Mouse (Mus musculus) liver, embryonic 14 days (tissue): Measurements from ENCODE around the gene Gm3250. TPM values are rescaled to one million over a fixed set of nuclear protein-coding genes. Genes with fewer than 3 reads are reported as not detected.

Experiments used
- polyA plus RNA-seq: library from polyadenylated mRNA; depleted of rRNA; stranded (reverse); fragments of >200 nt; gene quantifications from 2 replicates; pipeline ENCODE4 v1.2.3, GENCODE M21; 2012; rRNA removed

The Gm3250 gene
- polyA plus RNA-seq: not detected in 2 replicates

DNA sequence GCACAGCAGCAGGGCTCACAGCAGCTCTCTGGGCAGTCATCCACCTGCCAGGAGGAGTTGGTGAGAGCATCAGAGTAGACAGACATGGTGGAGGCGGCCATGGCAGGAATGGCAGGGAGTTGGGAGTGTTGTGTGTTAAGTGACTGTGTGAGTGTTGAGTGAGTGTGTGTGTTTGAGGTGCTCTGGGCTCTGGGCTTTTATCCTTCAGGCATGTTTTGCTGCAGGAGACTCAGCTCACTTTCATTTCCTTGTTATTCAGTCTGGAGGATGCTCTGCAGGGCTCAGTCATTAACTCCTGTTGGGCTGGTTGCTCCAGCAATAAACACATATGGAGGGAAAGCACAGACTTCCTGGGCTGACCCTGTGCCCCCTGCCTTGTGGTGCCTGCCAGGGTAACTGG, at the start of gene Gm3250:
Gene Gm3250 (minus strand): TSS at position 101 of the 400 bp plus-strand sequence.

DNA sequence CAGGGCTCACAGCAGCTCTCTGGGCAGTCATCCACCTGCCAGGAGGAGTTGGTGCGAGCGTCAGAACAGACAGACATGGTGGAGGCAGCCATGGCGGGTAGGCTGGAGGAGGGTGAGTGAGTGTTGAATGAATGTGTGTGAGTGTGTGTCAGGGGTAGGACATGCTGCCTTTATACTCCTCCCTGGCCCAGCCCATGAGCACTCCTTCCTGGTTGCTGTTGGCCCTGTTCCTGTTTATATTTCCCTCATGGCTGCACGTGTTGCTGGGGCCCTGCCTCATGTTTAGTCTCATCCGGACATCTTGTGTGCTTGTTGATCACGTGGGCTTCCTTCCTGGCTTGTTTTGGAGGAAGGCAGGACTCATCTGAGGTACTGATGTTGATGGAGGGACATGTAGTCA, 44.6 kb upstream of the Gm3250 start, which contains the start of gene Krtap10-4:
Gene Krtap10-4 (minus strand): TSS at position 145 of the 400 bp plus-strand sequence.

DNA sequence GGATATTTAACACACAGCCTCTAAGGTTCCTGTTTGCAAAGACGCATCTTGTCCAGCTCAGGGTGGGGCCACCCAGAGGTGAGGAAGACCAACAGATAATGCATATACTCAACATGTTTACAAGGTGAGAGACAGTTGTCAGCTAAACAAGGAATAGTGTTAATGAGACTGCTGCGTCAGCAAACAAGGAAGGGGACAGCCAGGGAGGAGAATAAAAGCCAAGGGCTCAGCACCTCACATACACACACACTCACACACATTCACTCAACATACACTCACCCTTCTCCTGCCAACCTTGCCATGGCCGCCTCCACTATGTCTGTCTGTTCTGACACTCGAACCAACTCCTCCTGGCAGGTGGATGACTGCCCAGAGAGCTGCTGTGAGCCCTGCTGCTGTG, 32.0 kb upstream of the Gm3250 start, which contains the start of gene Gm2696:
Gene Gm2696 (plus strand): TSS at position 301 of the 400 bp plus-strand sequence.

DNA sequence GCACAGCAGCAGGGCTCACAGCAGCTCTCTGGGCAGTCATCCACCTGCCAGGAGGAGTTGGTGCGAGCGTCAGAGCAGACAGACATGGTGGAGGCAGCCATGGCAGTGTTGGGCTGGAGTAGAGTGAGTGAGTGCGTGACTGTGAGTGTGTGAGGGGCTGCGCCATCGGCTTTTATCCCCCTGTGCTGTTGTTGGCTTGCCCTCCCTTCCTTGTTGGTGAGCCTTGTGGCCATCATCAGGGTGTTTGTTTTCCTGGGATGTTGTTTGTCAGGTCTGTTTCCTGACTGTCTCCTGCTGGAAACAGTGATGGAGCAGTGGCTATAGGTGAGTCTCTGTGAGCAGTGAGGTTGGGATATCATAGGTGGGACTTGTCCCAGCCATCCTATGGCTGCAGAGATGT, 29.4 kb upstream of the Gm3250 start, which contains the start of gene Gm9507:
Gene Gm9507 (minus strand): TSS at position 101 of the 400 bp plus-strand sequence.

DNA sequence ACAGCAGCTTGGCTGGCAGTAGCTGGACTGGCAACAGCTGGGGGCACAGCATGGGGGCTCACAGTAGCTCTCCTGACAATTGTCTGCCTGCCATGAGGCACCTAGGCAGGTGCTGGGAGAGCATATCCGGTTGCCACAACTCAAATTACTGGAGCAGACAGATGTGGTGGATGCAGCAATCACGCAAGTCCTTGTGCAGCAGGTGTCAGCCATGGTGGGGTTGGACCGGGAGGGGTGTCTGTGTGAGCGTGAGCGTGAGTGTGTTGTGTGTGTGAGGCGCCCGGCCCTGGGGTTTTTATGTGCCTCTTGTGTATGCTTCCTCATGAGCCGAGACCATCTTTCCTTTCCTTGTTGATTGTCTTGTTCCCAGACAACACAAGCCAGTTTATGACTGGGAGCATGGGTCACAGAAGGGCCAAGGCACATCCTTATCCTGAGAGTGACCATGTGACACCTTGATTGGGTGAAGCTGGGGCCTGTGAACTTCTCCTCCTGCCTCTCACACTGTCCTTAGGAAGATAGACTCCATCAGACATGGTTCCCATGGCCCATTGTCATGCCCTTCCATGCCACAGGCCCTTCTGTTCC, 16.7 kb upstream of the Gm3250 start, which contains the start of gene Gm19668:
Gene Gm19668 (minus strand): TSS at position 213 of the 588 bp plus-strand sequence.

DNA sequence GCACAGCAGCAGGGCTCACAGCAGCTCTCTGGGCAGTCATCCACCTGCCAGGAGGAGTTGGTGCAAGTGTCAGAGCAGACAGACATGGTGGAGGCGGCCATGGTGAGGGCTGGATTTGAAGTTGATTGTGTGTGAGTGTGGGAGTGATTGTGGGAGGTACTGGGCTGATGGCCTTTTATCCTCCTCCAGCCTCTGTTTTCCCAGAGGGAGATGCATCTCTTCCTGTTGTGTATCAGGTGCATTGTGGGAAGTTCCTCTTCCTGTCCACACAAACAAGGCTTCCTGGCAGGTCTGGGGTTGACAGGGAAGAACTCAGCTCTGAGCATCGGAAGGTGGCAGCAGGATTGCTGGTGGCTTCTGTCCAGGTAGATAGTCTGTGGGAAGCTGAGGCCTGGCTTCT, 12.6 kb upstream of the Gm3250 start, which contains the start of gene Gm9639:
Gene Gm9639 (minus strand): TSS at position 101 of the 400 bp plus-strand sequence.

DNA sequence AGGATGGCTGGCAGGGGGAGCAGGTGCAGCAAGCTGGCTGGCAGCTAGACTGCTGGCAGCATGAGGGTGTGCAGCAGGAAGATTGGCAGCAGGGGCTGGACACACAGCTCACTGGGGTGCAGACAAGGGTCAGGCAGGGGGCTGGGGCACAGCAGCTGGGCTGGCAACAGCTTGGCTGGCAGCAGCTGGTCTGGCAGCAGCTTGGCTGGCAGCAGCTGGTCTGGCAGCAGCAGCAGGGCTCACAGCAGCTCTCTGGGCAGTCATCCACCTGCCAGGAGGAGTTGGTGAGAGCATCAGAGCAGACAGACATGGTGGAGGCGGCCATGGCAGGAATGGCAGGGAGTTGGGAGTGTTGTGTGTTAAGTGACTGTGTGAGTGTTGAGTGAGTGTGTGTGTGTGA, 5.5 kb upstream of the Gm3250 start, which contains the start of gene Gm7137:
Gene Gm7137 (minus strand): TSS at position 325 of the 400 bp plus-strand sequence.

DNA sequence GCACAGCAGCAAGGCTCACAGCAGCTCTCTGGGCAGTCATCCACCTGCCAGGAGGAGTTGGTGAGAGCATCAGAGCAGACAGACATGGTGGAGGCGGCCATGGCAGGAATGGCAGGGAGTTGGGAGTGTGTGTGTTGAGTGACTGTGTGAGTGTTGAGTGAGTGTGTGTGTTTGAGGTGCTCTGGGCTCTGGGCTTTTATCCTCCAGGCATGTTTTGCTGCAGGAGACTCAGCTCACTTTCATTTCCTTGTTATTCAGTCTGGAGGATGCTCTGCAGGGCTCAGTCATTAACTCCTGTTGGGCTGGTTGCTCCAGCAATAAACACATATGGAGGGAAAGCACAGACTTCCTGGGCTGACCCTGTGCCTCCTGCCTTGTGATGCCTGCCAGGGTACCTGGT, 5.5 kb downstream of the Gm3250 start, which contains the start of gene Gm7138:
Gene Gm7138 (minus strand): TSS at position 101 of the 400 bp plus-strand sequence.

DNA sequence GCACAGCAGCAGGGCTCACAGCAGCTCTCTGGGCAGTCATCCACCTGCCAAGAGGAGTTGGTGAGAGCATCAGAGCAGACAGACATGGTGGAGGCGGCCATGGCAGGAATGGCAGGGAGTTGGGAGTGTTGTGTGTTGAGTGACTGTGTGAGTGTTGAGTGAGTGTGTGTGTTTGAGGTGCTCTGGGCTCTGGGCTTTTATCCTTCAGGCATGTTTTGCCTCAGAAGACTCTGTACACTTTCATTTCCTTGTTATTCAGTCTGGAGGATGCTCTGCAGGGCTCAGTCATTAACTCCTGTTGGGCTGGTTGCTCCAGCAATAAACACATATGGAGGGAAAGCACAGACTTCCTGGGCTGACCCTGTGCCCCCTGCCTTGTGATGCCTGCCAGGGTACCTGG, 11.1 kb downstream of the Gm3250 start, which contains the start of gene Gm3238:
Gene Gm3238 (minus strand): TSS at position 101 of the 400 bp plus-strand sequence.

DNA sequence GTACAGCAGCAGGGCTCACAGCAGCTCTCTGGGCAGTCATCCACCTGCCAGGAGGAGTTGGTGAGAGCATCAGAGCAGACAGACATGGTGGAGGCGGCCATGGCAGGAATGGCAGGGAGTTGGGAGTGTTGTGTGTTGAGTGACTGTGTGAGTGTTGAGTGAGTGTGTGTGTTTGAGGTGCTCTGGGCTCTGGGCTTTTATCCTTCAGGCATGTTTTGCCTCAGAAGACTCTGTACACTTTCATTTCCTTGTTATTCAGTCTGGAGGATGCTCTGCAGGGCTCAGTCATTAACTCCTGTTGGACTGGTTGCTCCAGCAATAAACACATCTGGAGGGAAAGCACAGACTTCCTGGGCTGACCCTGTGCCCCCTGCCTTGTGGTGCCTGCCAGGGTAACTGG, 22.8 kb downstream of the Gm3250 start, which contains the start of gene Gm3233:
Gene Gm3233 (minus strand): TSS at position 101 of the 400 bp plus-strand sequence.

DNA sequence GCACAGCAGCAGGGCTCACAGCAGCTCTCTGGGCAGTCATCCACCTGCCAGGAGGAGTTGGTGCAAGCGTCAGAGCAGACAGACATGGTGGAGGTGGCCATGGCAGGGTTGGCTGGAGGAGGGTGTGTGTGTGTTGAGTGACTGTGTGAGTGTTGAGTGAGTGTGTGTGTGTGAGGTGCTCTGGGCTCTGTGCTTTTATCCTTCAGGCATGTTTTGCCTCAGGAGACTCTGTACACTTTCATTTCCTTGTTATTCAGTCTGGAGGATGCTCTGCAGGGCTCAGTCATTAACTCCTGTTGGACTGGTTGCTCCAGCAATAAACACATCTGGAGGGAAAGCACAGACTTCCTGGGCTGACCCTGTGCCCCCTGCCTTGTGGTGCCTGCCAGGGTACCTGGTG, 31.1 kb downstream of the Gm3250 start, which contains the start of gene Gm9736:
Gene Gm9736 (minus strand): TSS at position 101 of the 400 bp plus-strand sequence.

DNA sequence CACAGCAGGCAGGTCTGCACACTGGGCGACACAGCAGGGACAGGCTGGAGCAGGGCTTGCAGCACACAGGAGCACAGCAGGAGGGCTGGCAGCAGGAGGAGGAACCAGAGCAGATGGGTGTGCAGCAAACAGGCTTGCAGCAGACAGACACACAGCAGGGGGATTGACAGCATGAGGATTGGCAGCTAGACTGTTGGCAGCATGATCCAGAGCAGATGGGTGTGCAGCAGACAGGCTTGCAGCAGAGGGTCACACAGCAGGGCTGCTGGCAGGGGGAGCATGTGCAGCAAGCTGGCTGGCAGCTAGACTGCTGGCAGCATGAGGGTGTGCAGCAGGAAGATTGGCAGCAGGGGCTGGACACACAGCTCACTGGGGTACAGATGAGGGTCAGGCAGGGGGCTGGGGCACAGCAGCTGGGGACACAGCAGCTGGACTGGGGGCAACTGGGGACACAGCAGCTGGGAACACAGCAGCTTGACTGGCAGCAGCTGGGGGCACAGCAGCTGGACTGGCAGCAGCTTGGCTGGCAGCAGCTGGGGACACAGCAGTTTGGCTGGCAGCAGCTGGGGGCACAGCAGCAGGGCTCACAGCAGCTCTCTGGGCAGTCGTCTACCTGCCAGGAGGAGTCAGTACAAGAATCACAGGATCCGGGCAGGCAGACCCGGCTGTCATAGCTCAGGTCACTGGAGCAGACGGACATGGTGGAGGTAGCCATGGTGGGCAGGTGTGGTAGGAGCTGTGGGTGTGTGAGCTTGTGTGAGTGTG, 40.2 kb downstream of the Gm3250 start, which contains the start of gene Gm18596:
Gene Gm18596 (minus strand): TSS at position 715 of the 765 bp plus-strand sequence.

Other genes starting within 250 kb of the Gm3250 start
- 38.1 and 43.6 TPM in 2 replicates for gene Pttg1ip, start 200.8 kb downstream of the Gm3250 start, polyA plus RNA-seq
- gene Sumo3, start 176.4 kb downstream of the Gm3250 start, polyA plus RNA-seq: 99.8 and 106 TPM in 2 replicates
- 0.09 and 0.12 TPM in 2 replicates for gene Gm49325, start 176.3 kb downstream of the Gm3250 start, polyA plus RNA-seq
- gene Ube2g2, start 160.3 kb downstream of the Gm3250 start, polyA plus RNA-seq: 19.0 and 20.8 TPM in 2 replicates
- gene Tspear, start 96.0 kb downstream of the Gm3250 start, polyA plus RNA-seq: 0.03 and 0.10 TPM in 2 replicates
- not detected in 2 replicates for gene Gm19402, start 91.8 kb downstream of the Gm3250 start, polyA plus RNA-seq
- not detected in 2 replicates for gene Gm9508, start 85.3 kb downstream of the Gm3250 start, polyA plus RNA-seq
- gene Gm10272, start 75.9 kb downstream of the Gm3250 start, polyA plus RNA-seq: not detected in 2 replicates
- gene Gm10024, start 71.1 kb downstream of the Gm3250 start, polyA plus RNA-seq: not detected in 2 replicates
- not detected in 2 replicates for gene Gm10142, start 66.7 kb downstream of the Gm3250 start, polyA plus RNA-seq
- gene Krtap12-1, start 61.9 kb downstream of the Gm3250 start, polyA plus RNA-seq: not detected in 2 replicates
- not detected in 2 replicates for gene Gm10100, start 56.1 kb downstream of the Gm3250 start, polyA plus RNA-seq
- not detected in 2 replicates for gene Gm18596, start 39.9 kb downstream of the Gm3250 start, polyA plus RNA-seq
- not detected in 2 replicates for gene Gm9736, start 31.2 kb downstream of the Gm3250 start, polyA plus RNA-seq
- not detected in 2 replicates for gene Gm3233, start 22.9 kb downstream of the Gm3250 start, polyA plus RNA-seq
- not detected in 2 replicates for gene Gm3238, start 11.2 kb downstream of the Gm3250 start, polyA plus RNA-seq
- not detected in 2 replicates for gene Gm7138, start 5.6 kb downstream of the Gm3250 start, polyA plus RNA-seq
- not detected in 2 replicates for gene Gm7137, start 5.7 kb upstream of the Gm3250 start, polyA plus RNA-seq
- gene Gm9639, start 12.5 kb upstream of the Gm3250 start, polyA plus RNA-seq: not detected in 2 replicates
- gene Gm19668, start 16.6 kb upstream of the Gm3250 start, polyA plus RNA-seq: not detected in 2 replicates
- gene Gm9507, start 29.3 kb upstream of the Gm3250 start, polyA plus RNA-seq: not detected in 2 replicates
- not detected in 2 replicates for gene Gm2696, start 32.1 kb upstream of the Gm3250 start, polyA plus RNA-seq
- not detected in 2 replicates for gene Krtap10-4, start 44.6 kb upstream of the Gm3250 start, polyA plus RNA-seq
- not detected in 2 replicates for gene Krtap10-10, start 53.4 kb upstream of the Gm3250 start, polyA plus RNA-seq
- not detected in 2 replicates for gene Gm36176, start 64.3 kb upstream of the Gm3250 start, polyA plus RNA-seq
- not detected in 2 replicates for gene Gm10318, start 70.3 kb upstream of the Gm3250 start, polyA plus RNA-seq
- not detected in 2 replicates for gene Gm3285, start 79.4 kb upstream of the Gm3250 start, polyA plus RNA-seq
- gene Lrrc3, start 120.0 kb upstream of the Gm3250 start, polyA plus RNA-seq: 5.5 and 6.6 TPM in 2 replicates
- gene Trpm2, start 188.0 kb upstream of the Gm3250 start, polyA plus RNA-seq: 0.93 and 1.5 TPM in 2 replicates
- 4.4 and 4.9 TPM in 2 replicates for gene 1810043G02Rik, start 196.0 kb upstream of the Gm3250 start, polyA plus RNA-seq
- gene Pfkl, start 227.5 kb upstream of the Gm3250 start, polyA plus RNA-seq: 43.9 and 47.1 TPM in 2 replicates